Mouse (Mus musculus): ENCODE measurements around the gene Scrn2. TPM values are rescaled to one million over a fixed set of nuclear protein-coding genes. Genes with fewer than 3 reads are reported as not detected.

The Scrn2 gene
- polyA plus RNA-seq, 2 experiments, result 5.7 to 5.8 TPM

DNA sequence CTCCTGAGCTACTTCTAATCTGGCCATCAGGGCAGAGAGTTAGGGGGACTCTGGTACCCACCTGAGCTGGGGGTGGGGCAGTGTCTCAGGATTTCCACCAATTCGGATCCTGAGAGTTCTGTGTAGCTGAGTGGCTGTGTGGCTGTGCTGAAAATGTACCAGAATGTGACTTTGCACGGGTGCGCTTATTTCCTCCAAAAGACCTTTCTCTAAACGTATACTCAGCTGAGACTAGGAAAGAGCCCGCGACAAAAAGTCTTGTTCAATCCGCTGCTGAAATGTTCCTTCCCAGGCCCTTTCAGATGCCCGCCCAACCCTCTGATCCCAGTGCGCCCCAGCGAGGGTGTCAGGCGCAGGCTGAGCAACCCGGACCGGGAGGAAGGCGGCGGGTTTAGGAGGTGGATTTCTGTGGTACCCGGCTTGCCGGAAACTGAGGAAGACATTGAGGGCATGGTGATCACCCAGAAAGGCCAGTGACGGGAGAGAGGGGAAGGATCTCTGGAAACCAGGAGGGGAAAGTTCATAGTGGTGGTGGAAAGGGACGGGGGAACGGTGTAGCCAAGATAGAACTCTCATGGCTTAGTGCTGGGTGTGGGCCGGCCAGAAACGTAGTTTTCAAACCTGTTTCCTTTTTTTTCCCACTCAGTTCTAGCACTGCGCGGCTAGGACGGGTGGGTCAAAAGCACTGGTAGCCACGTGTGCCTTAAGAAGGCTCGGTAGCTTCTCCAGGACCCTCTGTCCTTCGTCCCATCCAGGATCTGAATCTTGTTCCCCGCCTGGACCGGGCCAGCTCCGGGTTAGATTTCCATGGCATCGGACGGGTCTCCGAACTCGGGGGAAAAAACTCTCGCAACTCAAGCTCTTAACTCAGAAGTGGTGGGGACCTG lies 11.8 kb upstream of the Scrn2 start:
- no peaks in the 10 kb centered on the region for H3K36me3 ChIP-seq (replicated peaks; ENCODE audit: control insufficient read depth, insufficient read depth, low read depth)
- H3K4me2 ChIP-seq (ENCODE audit: low read depth), result no peak overlapping the region
- WGBS (ENCODE audit: insufficient replicate concordance), result 2% methylated on average over 36 of the region's 36 CpGs
- no peak for TF ChIP-seq EP300 (IDR thresholded peaks at IDR 0.05; ENCODE audit: low read depth)
- TF ChIP-seq CTCF (IDR thresholded peaks at IDR 0.05; ENCODE audit: low read depth), result no peak
- no peaks in the 10 kb centered on the region; a peak in 1 of 4 replicates for H3K4me1 ChIP-seq (replicated peaks; ENCODE audit: control insufficient read depth in 2 of 2, insufficient read depth in 2 of 2, low read length in 1 of 2)
- H3K27me3 ChIP-seq (ENCODE audit: control insufficient read depth, insufficient read depth, low read length), result peaks cover 81% of the 10 kb centered on the region
- H3K27ac ChIP-seq, result no peak overlapping the region
- no peaks in the 10 kb centered on the region for H3K9me3 ChIP-seq (ENCODE audit: control insufficient read depth, low read length)
- no peak overlapping the region for H3K9ac ChIP-seq (replicated peaks)
- no peak overlapping the region for H3K4me3 ChIP-seq (ENCODE audit: insufficient read depth in 1 of 2, low read depth in 2 of 2, low read length in 2 of 2)
- ATAC-seq (ENCODE audit: insufficient read depth) (no peak), DNase-seq (ENCODE audit: low read depth in 3 of 3, low spot score in 3 of 3) (no peak)

DNA sequence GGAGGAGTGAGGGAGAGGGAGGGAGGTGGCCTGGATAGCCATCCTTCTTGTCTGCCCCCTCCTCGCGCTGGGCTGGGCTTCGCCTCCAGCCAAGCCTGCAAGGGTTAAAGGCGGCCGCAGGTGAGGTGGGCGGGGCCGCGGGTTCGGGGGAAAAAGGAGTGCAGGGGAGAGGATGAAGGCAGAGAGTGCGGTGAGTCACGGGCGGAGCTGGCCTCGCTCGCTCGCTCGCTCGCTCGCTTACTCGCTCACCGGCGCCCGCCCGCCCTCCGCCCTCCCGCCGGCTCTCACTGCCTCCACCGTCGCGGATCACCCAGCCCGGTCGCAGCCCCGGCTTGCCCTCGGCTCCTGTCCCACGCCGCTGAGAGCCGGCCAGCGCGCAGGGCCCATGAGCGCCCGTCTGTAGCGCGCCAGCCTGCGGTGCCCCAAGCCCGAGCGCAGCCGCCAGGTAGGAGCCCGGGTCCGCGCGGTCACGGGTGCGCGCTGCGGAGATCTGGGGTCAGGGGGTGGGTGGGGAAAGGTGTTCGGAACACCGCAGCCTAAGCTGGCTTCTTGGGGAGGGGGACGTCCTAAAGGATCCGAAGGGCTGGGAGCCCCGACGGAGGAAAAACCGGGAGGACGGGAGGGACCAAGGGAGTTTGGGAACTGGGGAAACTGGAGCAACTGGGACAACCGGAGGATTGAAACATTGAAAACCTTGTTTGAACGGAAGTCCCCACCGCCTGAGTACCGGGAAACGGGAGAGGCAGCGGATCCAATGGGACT lies 11.0 kb upstream of the Scrn2 start:
- peaks cover 90% of the 10 kb centered on the region for H3K27me3 ChIP-seq (ENCODE audit: control insufficient read depth, insufficient read depth, low read length)
- H3K4me3 ChIP-seq (ENCODE audit: insufficient read depth in 1 of 2, low read depth in 2 of 2, low read length in 2 of 2), result peak overlapping the region in 1 of 2 experiments; percentile 8; a peak in 1 of 4 replicates
- WGBS (ENCODE audit: insufficient replicate concordance), result 1% methylated on average over 63 of the region's 68 CpGs

DNA sequence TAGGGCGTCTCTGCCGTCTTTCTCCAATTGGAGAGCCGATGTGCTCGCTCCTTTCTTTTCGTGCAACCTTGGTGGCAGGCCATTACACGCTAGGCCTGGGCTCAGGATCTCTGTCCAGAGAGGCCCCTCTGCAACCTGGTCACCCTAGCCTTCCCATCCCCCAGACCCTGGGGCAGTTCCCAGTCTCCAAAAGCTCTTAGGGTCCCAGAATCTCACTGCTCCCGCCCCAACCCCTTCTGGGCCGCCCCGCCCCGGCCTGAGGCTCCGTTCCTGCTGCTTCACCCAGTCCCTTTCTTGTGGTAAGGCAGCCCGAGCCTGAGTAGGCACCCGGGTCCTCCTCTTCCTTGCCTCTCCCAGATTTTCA lies 10.4 kb upstream of the Scrn2 start:
- Histone ChIP-seq H3K9ac (replicated peaks) (no peak overlapping the region), H3K4me1 (replicated peaks; ENCODE audit: control insufficient read depth in 2 of 2, insufficient read depth in 2 of 2, low read length in 1 of 2) (no peaks in the 10 kb centered on the region; a peak in 1 of 4 replicates), H3K36me3 (replicated peaks; ENCODE audit: control insufficient read depth, insufficient read depth, low read depth) (no peaks in the 10 kb centered on the region), H3K4me3 (ENCODE audit: insufficient read depth in 1 of 2, low read depth in 2 of 2, low read length in 2 of 2) (no peak overlapping the region), H3K9me3 (ENCODE audit: control insufficient read depth, low read length) (no peaks in the 10 kb centered on the region), H3K4me2 (ENCODE audit: low read depth) (no peak overlapping the region), H3K27me3 (ENCODE audit: control insufficient read depth, insufficient read depth, low read length) (peaks cover 94% of the 10 kb centered on the region), H3K27ac (no peak overlapping the region)
- DNase-seq (ENCODE audit: low read depth in 3 of 3, low spot score in 3 of 3) (no peak), ATAC-seq (ENCODE audit: insufficient read depth) (no peak)
- TF ChIP-seq CTCF (IDR thresholded peaks at IDR 0.05; ENCODE audit: low read depth), result no peak
- TF ChIP-seq EP300 (IDR thresholded peaks at IDR 0.05; ENCODE audit: low read depth), result no peak
- WGBS (ENCODE audit: insufficient replicate concordance), result 5% methylated on average over 13 of the region's 13 CpGs

More for the DNA sequence above, 11.0 kb upstream of the Scrn2 start:
- H3K36me3 ChIP-seq (replicated peaks; ENCODE audit: control insufficient read depth, insufficient read depth, low read depth), result no peaks in the 10 kb centered on the region
- DNase-seq (ENCODE audit: low read depth in 3 of 3, low spot score in 3 of 3) (no peak), ATAC-seq (ENCODE audit: insufficient read depth) (no peak)
- TF ChIP-seq EP300 (IDR thresholded peaks at IDR 0.05; ENCODE audit: low read depth) (no peak), CTCF (IDR thresholded peaks at IDR 0.05; ENCODE audit: low read depth) (no peak)
- H3K4me2 ChIP-seq (ENCODE audit: low read depth), result peak overlapping the region; percentile 33; the same call in 1 of the 2 replicates
- H3K27ac ChIP-seq, result no peak overlapping the region
- no peaks in the 10 kb centered on the region; a peak in 1 of 4 replicates for H3K4me1 ChIP-seq (replicated peaks; ENCODE audit: control insufficient read depth in 2 of 2, insufficient read depth in 2 of 2, low read length in 1 of 2)
- H3K9me3 ChIP-seq (ENCODE audit: control insufficient read depth, low read length), result no peaks in the 10 kb centered on the region
- no peak overlapping the region for H3K9ac ChIP-seq (replicated peaks)

DNA sequence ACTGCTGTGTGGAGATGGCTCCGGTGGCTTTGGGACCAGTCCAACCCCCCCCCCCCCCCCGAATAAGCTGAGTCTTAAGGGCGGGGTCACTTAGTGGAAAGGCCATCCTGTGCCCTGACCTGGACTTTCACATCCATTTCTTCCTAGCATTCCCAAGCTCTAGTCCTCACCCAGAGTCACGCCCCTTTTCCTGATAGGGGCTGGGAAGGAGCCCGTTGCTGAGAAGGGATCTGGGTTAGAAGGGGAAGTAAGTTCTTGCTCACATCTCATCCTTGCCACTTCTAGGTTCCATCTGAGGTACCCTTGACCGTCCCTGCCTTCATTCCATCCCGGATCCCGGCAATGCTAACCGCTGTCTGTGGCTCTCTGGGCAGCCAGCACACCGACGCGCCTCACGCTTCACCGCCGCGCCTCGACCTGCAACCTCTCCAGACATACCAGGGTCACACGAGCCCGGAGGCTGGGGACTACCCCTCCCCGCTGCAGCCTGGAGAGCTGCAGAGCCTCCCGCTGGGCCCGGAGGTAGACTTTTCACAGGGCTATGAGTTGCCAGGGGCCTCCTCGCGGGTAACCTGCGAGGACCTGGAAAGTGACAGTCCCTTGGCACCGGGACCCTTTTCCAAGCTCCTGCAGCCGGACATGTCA lies 8.5 kb upstream of the Scrn2 start:
- TF ChIP-seq EP300 (IDR thresholded peaks at IDR 0.05; ENCODE audit: low read depth) (no peak), CTCF (IDR thresholded peaks at IDR 0.05; ENCODE audit: low read depth) (no peak)

More for the DNA sequence above, 8.5 kb upstream of the Scrn2 start:
- H3K27ac ChIP-seq, result no peak overlapping the region
- no peaks in the 10 kb centered on the region for H3K9me3 ChIP-seq (ENCODE audit: control insufficient read depth, low read length)
- peak overlapping the region in 1 of 2 experiments; percentile 56; a peak in 2 of 4 replicates for H3K4me3 ChIP-seq (ENCODE audit: insufficient read depth in 1 of 2, low read depth in 2 of 2, low read length in 2 of 2)
- H3K4me2 ChIP-seq (ENCODE audit: low read depth), result peak overlapping the region; percentile 82
- WGBS (ENCODE audit: insufficient replicate concordance), result 3% methylated on average over 27 of the region's 27 CpGs
- DNase-seq (ENCODE audit: low read depth in 3 of 3, low spot score in 3 of 3) (no peak), ATAC-seq (ENCODE audit: insufficient read depth) (no peak)
- peaks cover 85% of the 10 kb centered on the region for H3K27me3 ChIP-seq (ENCODE audit: control insufficient read depth, insufficient read depth, low read length)
- no peaks in the 10 kb centered on the region; a peak in 1 of 4 replicates for H3K4me1 ChIP-seq (replicated peaks; ENCODE audit: control insufficient read depth in 2 of 2, insufficient read depth in 2 of 2, low read length in 1 of 2)
- no peak overlapping the region for H3K9ac ChIP-seq (replicated peaks)
- H3K36me3 ChIP-seq (replicated peaks; ENCODE audit: control insufficient read depth, insufficient read depth, low read depth), result no peaks in the 10 kb centered on the region

Data from liver, embryonic 14.5 days (tissue).